Mouse (Mus musculus) kidney, embryonic 16.5 days (tissue): ENCODE results near the gene Mcrip2. TPM values are rescaled to one million over a fixed set of nuclear protein-coding genes. Genes with fewer than 3 reads are reported as not detected.

Source experiments
- ATAC-seq: fragments of 200-750 bp; cut with Nextera tagmentation; 2 replicates; pipeline ENCODE4 v1.8.0; 2017; ENCODE audit warnings: moderate TSS enrichment; ENCODE audit not compliant: low FRiP score, low TSS enrichment
- H3K27ac ChIP-seq: fragments of 300-500 bp; sonication (generic); 2 replicates; pipeline ENCODE4 v1.5.1; 2014; ENCODE audit warnings: low read length
- H3K27me3 ChIP-seq: fragments of 300-500 bp; sonication (generic); 2 replicates; pipeline ENCODE4 v1.6.1; 2014; ENCODE audit warnings: low read length, control low read depth, mixed read lengths; ENCODE audit not compliant: insufficient read depth
- H3K36me3 ChIP-seq: fragments of 300-500 bp; sonication (generic); 2 replicates; pipeline ENCODE4 v1.6.1; 2014; ENCODE audit warnings: low read length, control low read depth, mixed read lengths; ENCODE audit not compliant: insufficient read depth
- H3K4me1 ChIP-seq: fragments of 300-500 bp; sonication (generic); 2 replicates; pipeline ENCODE4 v1.6.1; 2014; ENCODE audit warnings: low read length, control low read depth, mixed read lengths; ENCODE audit not compliant: insufficient read depth
- H3K4me2 ChIP-seq: fragments of 300-500 bp; sonication (generic); replicated peaks from 2 replicates; pipeline ENCODE4 v1.6.1; 2014; ENCODE audit warnings: low read depth, low read length
- H3K4me3 ChIP-seq: fragments of 300-500 bp; sonication (generic); 2 replicates; pipeline ENCODE4 v1.5.1; 2014; ENCODE audit warnings: mild to moderate bottlenecking, low read length
- H3K9ac ChIP-seq: fragments of 300-500 bp; sonication (generic); replicated peaks from 2 replicates; pipeline ENCODE4 v1.6.1; 2014; ENCODE audit warnings: low read length
- H3K9me3 ChIP-seq: fragments of 300-500 bp; sonication (generic); 2 replicates; pipeline ENCODE4 v1.6.1; 2016; ENCODE audit warnings: low read length, control low read depth
- WGBS: fragments of 180-500 bp; shearing (Covaris S2); extraction: QIAGEN DNeasy Blood & Tissue Kit; methylation state at CpG from one replicate; pipeline ENCODE4 v1.1.7; 2014; 5-methylcytosine and 5-hydroxymethylcytosine counted together
- polyA plus RNA-seq: library from polyadenylated mRNA; unstranded; fragments of >200 nt; fragmentation: Nextera tagmentation; extraction: Ambion mirVana; gene quantifications from 2 replicates; pipeline ENCODE4 v1.2.1, GENCODE M21; 2015

Gene Mcrip2
- 72.9 and 79.2 TPM in 2 replicates for polyA plus RNA-seq

GRCm38 (mm10) chr17:25868601-25869191, at the start of gene Mcrip2:
Gene Mcrip2 (minus strand): TSS chr17:25868764.
- Histone ChIP-seq H3K4me1 (peaks cover 15% of the 10 kb centered on the region), H3K9ac (peak within 1 kb of the TSS; percentile 85), H3K27me3 (no peaks in the 10 kb centered on the region), H3K27ac (peak within 1 kb of the TSS; percentile 88), H3K4me3 (peak within 1 kb of the TSS; percentile 96), H3K36me3 (peaks cover 10% of the 10 kb centered on the region), H3K9me3 (no peaks in the 10 kb centered on the region), H3K4me2 (peak within 1 kb of the TSS; percentile 94)
- under 1% methylated on average over 24 of the region's 24 CpGs for WGBS
- ATAC-seq = peak; percentile 91

DNA sequence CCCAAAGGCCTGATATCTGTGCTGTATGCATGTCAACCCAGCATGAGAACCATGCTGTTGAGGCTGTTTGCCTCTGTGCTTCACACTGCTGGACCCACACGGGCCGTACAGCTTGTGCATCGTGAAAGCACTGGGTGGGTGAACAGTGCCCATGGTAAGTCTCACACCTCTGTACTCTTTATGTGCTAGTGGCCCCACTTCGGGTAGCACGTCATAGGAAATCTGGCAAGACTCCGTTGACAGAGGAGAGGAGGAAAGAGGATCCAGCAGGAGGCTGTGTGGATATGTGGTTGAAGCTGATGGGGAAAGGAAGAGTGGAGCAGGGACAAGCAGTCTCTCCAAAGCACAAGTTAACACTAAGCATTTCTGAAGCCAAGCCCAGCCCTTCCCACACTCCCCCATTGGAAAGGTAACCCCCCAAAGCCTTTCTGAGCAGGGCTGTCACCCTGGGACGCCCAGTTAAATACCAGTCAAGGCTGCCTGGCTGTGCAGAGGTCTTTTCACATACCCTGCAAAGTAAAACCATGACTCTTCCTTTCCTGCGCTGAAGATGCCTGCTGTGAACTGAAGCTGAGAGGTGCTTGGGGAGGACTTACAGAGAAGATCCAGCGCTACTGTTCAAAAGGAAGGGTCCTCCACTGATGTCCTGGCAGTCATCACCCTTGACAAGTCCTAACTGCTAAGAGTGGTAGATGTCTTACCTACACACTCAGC, 49.6 kb upstream of the Mcrip2 start:
- no peaks in the 10 kb centered on the region for H3K9me3 ChIP-seq
- H3K27me3 ChIP-seq = no peaks in the 10 kb centered on the region
- peaks cover 15% of the 10 kb centered on the region for H3K4me1 ChIP-seq
- peak overlapping the region; percentile 61 for H3K4me2 ChIP-seq
- WGBS = 86% methylated on average over 9 of the region's 9 CpGs
- peak overlapping the region; percentile 84 for H3K9ac ChIP-seq
- no peaks in the 10 kb centered on the region for H3K36me3 ChIP-seq
- no peak overlapping the region for H3K27ac ChIP-seq
- peak overlapping the region; percentile 93 for H3K4me3 ChIP-seq
- no peak for ATAC-seq

DNA sequence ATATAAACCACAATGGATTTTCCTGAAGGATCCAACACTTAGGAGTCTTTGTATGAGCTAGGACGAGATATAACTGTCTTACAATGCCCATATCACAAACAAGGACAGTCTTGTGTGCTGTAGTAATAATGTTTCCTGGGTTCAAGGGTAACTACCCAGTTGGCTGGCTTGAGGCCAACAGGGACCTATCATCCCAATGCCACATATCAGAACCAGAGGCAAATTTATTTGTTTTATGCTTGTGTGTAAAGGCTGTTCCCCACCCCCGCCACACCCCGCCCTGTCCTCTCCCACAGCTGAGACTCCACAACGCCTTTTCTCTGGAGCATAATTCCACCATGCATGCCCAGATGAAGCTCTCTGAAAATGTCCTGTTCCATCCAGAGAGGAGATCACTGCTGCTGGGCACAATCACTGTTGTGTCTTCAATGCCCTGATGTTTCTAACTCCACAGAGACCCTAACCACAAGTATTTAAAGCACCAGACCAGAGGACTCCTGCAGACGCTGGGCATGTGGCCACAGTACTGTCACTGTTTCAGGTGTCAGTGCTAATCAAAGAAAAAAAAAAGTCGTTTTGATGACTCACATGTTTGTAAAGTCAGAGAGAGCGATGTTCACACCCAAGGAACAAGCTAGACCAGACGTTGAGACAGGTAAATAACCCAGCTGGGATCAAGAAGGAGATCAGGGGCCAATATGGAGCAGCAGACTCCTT, 48.5 kb upstream of the Mcrip2 start:
- H3K27ac ChIP-seq = no peak overlapping the region
- 79% methylated on average over 8 of the region's 8 CpGs for WGBS

DNA sequence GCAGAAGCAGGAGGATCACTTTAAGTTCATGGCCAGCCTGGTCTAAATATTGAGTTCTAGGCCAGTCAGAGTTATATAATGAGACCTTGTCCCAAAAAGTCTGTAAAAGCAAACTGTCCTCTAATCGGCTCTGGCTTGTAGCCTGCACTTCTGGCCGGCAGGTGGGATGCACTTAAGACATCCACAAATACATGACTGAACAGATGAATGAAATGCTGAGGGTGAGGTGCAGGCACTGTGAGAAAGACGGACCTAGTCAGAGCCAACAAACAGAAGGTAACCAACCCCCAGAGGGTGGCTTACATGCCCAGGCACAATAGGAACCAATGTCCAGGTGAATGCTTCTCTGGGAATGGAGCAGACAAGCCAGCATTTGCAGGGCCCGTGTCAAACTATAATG, 45.7 kb upstream of the Mcrip2 start:
- H3K4me2 ChIP-seq = no peak overlapping the region
- no peak overlapping the region for H3K9ac ChIP-seq
- no peaks in the 10 kb centered on the region for H3K27me3 ChIP-seq
- H3K4me3 ChIP-seq = no peak overlapping the region
- H3K9me3 ChIP-seq = no peaks in the 10 kb centered on the region
- H3K4me1 ChIP-seq = peaks cover 15% of the 10 kb centered on the region
- no peak for ATAC-seq
- H3K27ac ChIP-seq = peak overlapping the region; percentile 27; the same call in 1 of the 2 replicates
- 82% methylated on average over 4 of the region's 4 CpGs for WGBS
- no peaks in the 10 kb centered on the region for H3K36me3 ChIP-seq

More for the DNA sequence above, 48.5 kb upstream of the Mcrip2 start:
- ATAC-seq = no peak
- no peaks in the 10 kb centered on the region for H3K36me3 ChIP-seq
- H3K9me3 ChIP-seq = no peaks in the 10 kb centered on the region
- no peak overlapping the region for H3K9ac ChIP-seq
- no peak overlapping the region for H3K4me2 ChIP-seq
- H3K27me3 ChIP-seq = no peaks in the 10 kb centered on the region
- H3K4me1 ChIP-seq = peaks cover 15% of the 10 kb centered on the region
- H3K4me3 ChIP-seq = no peak overlapping the region

GRCm38 (mm10) chr17:25913877-25914275, 45.3 kb upstream of the Mcrip2 start:
- 88% methylated on average over 1 of the region's 1 CpGs for WGBS
- H3K27me3 ChIP-seq = no peaks in the 10 kb centered on the region
- peak overlapping the region; percentile 27; the same call in 1 of the 2 replicates for H3K27ac ChIP-seq

DNA sequence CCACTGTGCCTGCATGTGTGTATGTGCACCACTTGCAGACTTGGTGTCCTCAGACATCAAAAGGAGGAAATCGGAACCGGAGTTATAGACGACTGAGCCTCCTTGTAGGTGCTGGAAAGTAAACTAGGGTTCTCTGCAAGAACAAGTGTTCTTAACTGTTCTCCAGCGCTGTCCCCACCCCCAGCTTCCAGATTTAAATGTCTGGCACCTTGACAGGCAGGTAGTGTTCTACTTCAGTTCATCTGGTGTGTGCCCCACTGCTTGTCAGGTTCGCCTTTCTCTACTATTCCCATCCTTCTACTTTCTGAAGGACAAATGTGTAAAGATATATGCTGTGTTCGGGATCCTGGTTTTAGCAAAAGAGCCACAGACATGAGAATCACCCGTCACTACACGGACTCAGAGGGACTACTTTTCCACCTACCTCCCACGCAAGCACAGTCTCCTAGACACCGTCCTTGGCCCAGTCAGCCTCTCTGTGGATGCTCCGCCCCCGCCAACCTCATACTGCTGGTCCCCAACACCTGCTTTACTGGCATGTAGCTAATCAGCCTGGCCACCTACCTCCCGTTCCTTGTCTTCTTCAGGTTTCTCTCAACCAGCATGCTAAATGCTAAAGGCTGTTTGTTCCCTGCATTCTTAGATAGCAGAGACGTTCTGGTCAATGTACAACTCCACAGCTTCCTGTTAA, 44.8 kb upstream of the Mcrip2 start:
- no peak overlapping the region for H3K4me3 ChIP-seq
- H3K36me3 ChIP-seq = no peaks in the 10 kb centered on the region
- 76% methylated on average over 14 of the region's 14 CpGs for WGBS
- H3K4me1 ChIP-seq = peaks cover 10% of the 10 kb centered on the region
- H3K27me3 ChIP-seq = no peaks in the 10 kb centered on the region
- H3K9me3 ChIP-seq = no peaks in the 10 kb centered on the region
- ATAC-seq = no peak
- no peak overlapping the region; the same call in 1 of the 2 replicates for H3K4me2 ChIP-seq
- no peak overlapping the region for H3K27ac ChIP-seq
- no peak overlapping the region for H3K9ac ChIP-seq

More at GRCm38 (mm10) chr17:25913877-25914275, 45.3 kb upstream of the Mcrip2 start:
- Histone ChIP-seq H3K9ac (no peak overlapping the region), H3K9me3 (no peaks in the 10 kb centered on the region), H3K36me3 (no peaks in the 10 kb centered on the region), H3K4me3 (no peak overlapping the region), H3K4me2 (no peak overlapping the region; the same call in 1 of the 2 replicates), H3K4me1 (peaks cover 15% of the 10 kb centered on the region)
- no peak for ATAC-seq

GRCm38 (mm10) chr17:25911816-25912215, 43.3 kb upstream of the Mcrip2 start:
- 93% methylated on average over 4 of the region's 4 CpGs for WGBS
- no peak overlapping the region for H3K4me3 ChIP-seq
- no peak overlapping the region for H3K4me2 ChIP-seq
- no peak for ATAC-seq
- no peak overlapping the region for H3K9ac ChIP-seq
- no peak overlapping the region for H3K27ac ChIP-seq
- peaks cover 2% of the 10 kb centered on the region; the same call in 1 of the 2 replicates for H3K4me1 ChIP-seq
- no peaks in the 10 kb centered on the region for H3K9me3 ChIP-seq
- no peaks in the 10 kb centered on the region for H3K27me3 ChIP-seq
- no peaks in the 10 kb centered on the region for H3K36me3 ChIP-seq

DNA sequence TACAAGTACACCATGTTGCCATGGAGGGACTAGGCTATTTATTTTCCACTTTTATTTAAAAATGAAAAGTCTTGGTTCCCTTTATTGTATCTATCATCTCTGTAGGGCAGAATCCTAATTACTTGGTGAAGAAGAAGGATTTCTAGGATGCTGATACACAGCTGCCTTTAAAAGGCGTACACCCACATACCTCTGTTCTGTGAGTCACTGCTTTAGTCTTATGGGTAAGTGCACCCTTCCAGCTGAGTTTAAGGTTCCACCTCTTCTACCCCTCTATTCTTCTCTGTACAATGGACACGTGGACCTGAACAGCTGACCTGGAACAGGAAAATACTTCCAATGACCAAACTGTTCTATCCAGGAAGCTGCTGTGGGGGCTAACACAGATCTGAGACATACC, 39.1 kb upstream of the Mcrip2 start:
- Histone ChIP-seq H3K9ac (no peak overlapping the region), H3K4me3 (no peak overlapping the region), H3K4me2 (no peak overlapping the region), H3K4me1 (no peaks in the 10 kb centered on the region), H3K27me3 (no peaks in the 10 kb centered on the region), H3K9me3 (no peaks in the 10 kb centered on the region), H3K27ac (no peak overlapping the region), H3K36me3 (no peaks in the 10 kb centered on the region)
- no peak for ATAC-seq
- 86% methylated on average over 2 of the region's 2 CpGs for WGBS

GRCm38 (mm10) chr17:25903061-25903460, 34.5 kb upstream of the Mcrip2 start:
- H3K4me2 ChIP-seq = no peak overlapping the region
- H3K9me3 ChIP-seq = no peaks in the 10 kb centered on the region
- no peaks in the 10 kb centered on the region for H3K27me3 ChIP-seq
- no peak overlapping the region for H3K4me3 ChIP-seq
- H3K27ac ChIP-seq = no peak overlapping the region
- H3K4me1 ChIP-seq = no peaks in the 10 kb centered on the region
- WGBS = 77% methylated on average over 3 of the region's 3 CpGs
- no peak for ATAC-seq
- H3K9ac ChIP-seq = no peak overlapping the region
- H3K36me3 ChIP-seq = peaks cover 6% of the 10 kb centered on the region; the same call in 1 of the 2 replicates
